Comparison of ENCODE assay signal across 8 mouse cellular contexts in genomic region chr9:106160426-106160825, GRCm38 (mm10). TPM values are rescaled to one million over a fixed set of nuclear protein-coding genes. Genes with fewer than 3 reads are reported as not detected.
A peak's percentile ranks its signal among the peaks of the same experiment; 100 is the strongest.
DNase-seq lines count a peak whose midpoint lies in the region; ATAC-seq and TF ChIP-seq lines count a peak whose summit lies in the region.

No protein-coding gene starts in this region.

- no peak for TF ChIP-seq CTCF in liver, adult 2 months (IDR thresholded peaks at IDR 0.05; ENCODE audit: low read depth, low read length)

- no peaks in the 10 kb centered on the region for H3K9me3 ChIP-seq in embryonic facial prominence, embryonic 13.5 days
- no peaks in the 10 kb centered on the region for H3K9me3 ChIP-seq in intestine, embryonic 16.5 days (ENCODE audit: control insufficient read depth, low read length)
- H3K9me3 ChIP-seq in neural tube, embryonic 12.5 days, result no peaks in the 10 kb centered on the region

- peaks cover 25% of the 10 kb centered on the region for H3K4me1 ChIP-seq in liver, adult 2 months (ENCODE audit: control insufficient read depth, insufficient read depth, low read length)
- peaks cover 9% of the 10 kb centered on the region; the same call in 1 of the 2 replicates for H3K4me1 ChIP-seq in embryonic facial prominence, embryonic 13.5 days
- 0 out of 2 replicates have a peak, but pooled peaks cover 3% of the 10 kb centered on the region for H3K4me1 ChIP-seq in intestine, embryonic 16.5 days (ENCODE audit: control insufficient read depth, insufficient read depth, low read length)
- 0 out of 2 replicates have a peak, but pooled peaks cover 10% of the 10 kb centered on the region for H3K4me1 ChIP-seq in neural tube, embryonic 12.5 days

- no peak for DNase-seq in liver, adult 2 months (ENCODE audit: extremely low read depth, low read depth, low spot score)
- DNase-seq in liver, result no peak
- DNase-seq in layer of hippocampus, postnatal 25 days (ENCODE audit: extremely low spot score in 1 of 2, low spot score in 1 of 2), result no peak
- DNase-seq in cerebellum, adult 18-20 months, result no peak
- DNase-seq in layer of hippocampus, postnatal 14 days (ENCODE audit: low spot score in 2 of 2), result no peak

- peaks cover 5% of the 10 kb centered on the region; the same call in 1 of the 2 replicates for H3K36me3 ChIP-seq in liver, adult 2 months (ENCODE audit: control insufficient read depth, insufficient read depth, low read length)
- no peaks in the 10 kb centered on the region for H3K36me3 ChIP-seq in embryonic facial prominence, embryonic 13.5 days
- H3K36me3 ChIP-seq in intestine, embryonic 16.5 days (ENCODE audit: control insufficient read depth, insufficient read depth, low read length), result no peaks in the 10 kb centered on the region
- H3K36me3 ChIP-seq in neural tube, embryonic 12.5 days, result no peaks in the 10 kb centered on the region

- no peaks in the 10 kb centered on the region for H3K27me3 ChIP-seq in liver, adult 2 months (ENCODE audit: control insufficient read depth, insufficient read depth, low read length)
- no peaks in the 10 kb centered on the region; the same call in 1 of the 2 replicates for H3K27me3 ChIP-seq in embryonic facial prominence, embryonic 13.5 days
- no peaks in the 10 kb centered on the region for H3K27me3 ChIP-seq in intestine, embryonic 16.5 days (replicated peaks; ENCODE audit: control insufficient read depth, insufficient read depth, low read length)
- no peaks in the 10 kb centered on the region for H3K27me3 ChIP-seq in neural tube, embryonic 12.5 days (replicated peaks)

- H3K4me2 ChIP-seq in embryonic facial prominence, embryonic 13.5 days, result peak overlapping the region; percentile 66
- peak overlapping the region; percentile 58 for H3K4me2 ChIP-seq in intestine, embryonic 16.5 days (ENCODE audit: low read depth, low read length)
- peak overlapping the region; percentile 57 for H3K4me2 ChIP-seq in neural tube, embryonic 12.5 days (replicated peaks)

- peak overlapping the region; percentile 85 for H3K9ac ChIP-seq in liver, adult 2 months (ENCODE audit: low read depth, low read length)
- H3K9ac ChIP-seq in embryonic facial prominence, embryonic 13.5 days, result peak overlapping the region; percentile 78; the same call in 1 of the 2 replicates
- H3K9ac ChIP-seq in intestine, embryonic 16.5 days (ENCODE audit: low read depth, low read length), result peak overlapping the region; percentile 68
- H3K9ac ChIP-seq in neural tube, embryonic 12.5 days, result 0 out of 2 replicates have a peak overlapping the region, but pooled peaks have one; percentile 49

- H3K27ac ChIP-seq in liver, adult 2 months (replicated peaks; ENCODE audit: insufficient read depth, low read depth, low read length), result peak overlapping the region; percentile 97
- no peak overlapping the region for H3K27ac ChIP-seq in embryonic facial prominence, embryonic 13.5 days
- peak overlapping the region; percentile 91 for H3K27ac ChIP-seq in intestine, embryonic 16.5 days (ENCODE audit: low read length)
- no peak overlapping the region for H3K27ac ChIP-seq in neural tube, embryonic 12.5 days

- no peak for TF ChIP-seq POLR2A in liver, adult 2 months (IDR thresholded peaks at IDR 0.05; ENCODE audit: extremely low read depth, insufficient read depth, low read length)

- no peak for ATAC-seq in embryonic facial prominence, embryonic 13.5 days (ENCODE audit: insufficient number of reproducible peaks, insufficient read depth, low FRiP score, low TSS enrichment, low read depth)
- no peak for ATAC-seq in intestine, embryonic 16.5 days
- ATAC-seq in neural tube, embryonic 12.5 days (ENCODE audit: low FRiP score, low read depth), result no peak

- H3K4me3 ChIP-seq in liver, adult 2 months (ENCODE audit: insufficient read depth, low read depth, low read length), result peak overlapping the region; percentile 60
- H3K4me3 ChIP-seq in embryonic facial prominence, embryonic 13.5 days, result peak overlapping the region; percentile 61
- peak overlapping the region; percentile 61 for H3K4me3 ChIP-seq in intestine, embryonic 16.5 days (ENCODE audit: low read length)
- peak overlapping the region; percentile 49 for H3K4me3 ChIP-seq in neural tube, embryonic 12.5 days

- WGBS in liver, adult 2 months, result 44% methylated on average over 5 of the region's 5 CpGs
- WGBS in embryonic facial prominence, embryonic 13.5 days, result 47% methylated on average over 5 of the region's 5 CpGs
- 44% methylated on average over 5 of the region's 5 CpGs for WGBS in intestine, embryonic 16.5 days
- 52% methylated on average over 5 of the region's 5 CpGs for WGBS in neural tube, embryonic 12.5 days

- H3K79me2 ChIP-seq in liver, adult 2 months (ENCODE audit: control insufficient read depth, insufficient read depth, low read length), result peaks cover 13% of the 10 kb centered on the region; the same call in 1 of the 2 replicates

RNA-seq across cellular contexts. Expression of gene Glyctk, which starts 2.5 kb away (rescaled TPM):
- total RNA-seq in liver, adult 2 months (2014; rRNA removed), result 104 and 136 TPM in 2 replicates
- 308 and 315 TPM in 2 replicates for polyA plus RNA-seq in liver, adult 2 months (2012; rRNA removed)
- 4.3 and 4.6 TPM in 2 replicates for polyA plus RNA-seq in embryonic facial prominence, embryonic 13.5 days (2015; fragmentation: Nextera tagmentation; extraction: Ambion mirVana)
- 8.6 and 10.8 TPM in 2 replicates for polyA plus RNA-seq in intestine, embryonic 16.5 days (2015; fragmentation: Nextera tagmentation; extraction: Ambion mirVana)
- polyA plus RNA-seq in neural tube, embryonic 12.5 days (2016; fragmentation: Nextera tagmentation; extraction: Ambion mirVana), result 5.4 and 6.2 TPM in 2 replicates
- 1 to 10 TPM; 3.1 to 3.3 TPM for total RNA-seq in layer of hippocampus, postnatal 25 days (2021)
- 1 to 10 TPM; 3.2 to 6.0 TPM for total RNA-seq in layer of hippocampus, postnatal 14 days (2021)

RNA-seq across cellular contexts. Expression of gene Wdr82, which starts 10.3 kb away (rescaled TPM):
- total RNA-seq in liver, adult 2 months (2014; rRNA removed), result 36.3 and 40.7 TPM in 2 replicates
- 23.6 and 25.9 TPM in 2 replicates for polyA plus RNA-seq in liver, adult 2 months (2012; rRNA removed)
- polyA plus RNA-seq in embryonic facial prominence, embryonic 13.5 days (2015; fragmentation: Nextera tagmentation; extraction: Ambion mirVana), result 28.4 and 30.3 TPM in 2 replicates
- 12.4 and 12.8 TPM in 2 replicates for polyA plus RNA-seq in intestine, embryonic 16.5 days (2015; fragmentation: Nextera tagmentation; extraction: Ambion mirVana)
- polyA plus RNA-seq in neural tube, embryonic 12.5 days (2016; fragmentation: Nextera tagmentation; extraction: Ambion mirVana), result 27.6 and 28.9 TPM in 2 replicates
- total RNA-seq in layer of hippocampus, postnatal 25 days (2021), result 100 to 1,000 TPM; 132 to 141 TPM
- 100 to 1,000 TPM; 138 to 146 TPM for total RNA-seq in layer of hippocampus, postnatal 14 days (2021)

RNA-seq across cellular contexts. Expression of gene Ppm1m, which starts 39.1 kb away (rescaled TPM):
- 12.4 and 13.7 TPM in 2 replicates for total RNA-seq in liver, adult 2 months (2014; rRNA removed)
- polyA plus RNA-seq in liver, adult 2 months (2012; rRNA removed), result 17.3 and 22.7 TPM in 2 replicates
- 49.3 and 49.5 TPM in 2 replicates for polyA plus RNA-seq in embryonic facial prominence, embryonic 13.5 days (2015; fragmentation: Nextera tagmentation; extraction: Ambion mirVana)
- polyA plus RNA-seq in intestine, embryonic 16.5 days (2015; fragmentation: Nextera tagmentation; extraction: Ambion mirVana), result 23.4 and 26.3 TPM in 2 replicates
- 32.1 and 32.9 TPM in 2 replicates for polyA plus RNA-seq in neural tube, embryonic 12.5 days (2016; fragmentation: Nextera tagmentation; extraction: Ambion mirVana)
- total RNA-seq in layer of hippocampus, postnatal 25 days (2021), result 10 to 100 TPM; 15.6 to 16.6 TPM
- total RNA-seq in layer of hippocampus, postnatal 14 days (2021), result 10 to 100 TPM; 15.4 to 15.8 TPM

RNA-seq across cellular contexts. Expression of gene Twf2, which starts 42.5 kb away (rescaled TPM):
- total RNA-seq in liver, adult 2 months (2014; rRNA removed), result 4.9 and 6.2 TPM in 2 replicates
- polyA plus RNA-seq in liver, adult 2 months (2012; rRNA removed), result 4.5 and 4.7 TPM in 2 replicates
- 60.5 and 65.9 TPM in 2 replicates for polyA plus RNA-seq in embryonic facial prominence, embryonic 13.5 days (2015; fragmentation: Nextera tagmentation; extraction: Ambion mirVana)
- 48.6 and 50.0 TPM in 2 replicates for polyA plus RNA-seq in intestine, embryonic 16.5 days (2015; fragmentation: Nextera tagmentation; extraction: Ambion mirVana)
- 60.9 and 61.6 TPM in 2 replicates for polyA plus RNA-seq in neural tube, embryonic 12.5 days (2016; fragmentation: Nextera tagmentation; extraction: Ambion mirVana)
- 10 to 100 TPM; 52.3 to 57.2 TPM for total RNA-seq in layer of hippocampus, postnatal 25 days (2021)
- total RNA-seq in layer of hippocampus, postnatal 14 days (2021), result 10 to 100 TPM; 49.2 to 49.7 TPM

Comparison
In these comparisons a context has a peak if more than half of its experiments do, and no peak if none do; other contexts are left out.
1. H3K27ac ChIP-seq: peak in liver, adult 2 months (single experiment) and intestine, embryonic 16.5 days (single experiment); none in embryonic facial prominence, embryonic 13.5 days (single experiment) and neural tube, embryonic 12.5 days (single experiment).
2. RNA of gene Glyctk, which starts 2.5 kb away (polyA plus RNA-seq): 308 to 315 TPM in liver, adult 2 months; 8.6 to 10.8 TPM in intestine, embryonic 16.5 days, 5.4 to 6.2 TPM in neural tube, embryonic 12.5 days and 4.3 to 4.6 TPM in embryonic facial prominence, embryonic 13.5 days; every median in the first group is over 10 times any median in the second.
3. Peak in every context shown above with its lines, with median percentiles within 50 percentile points of each other: H3K4me3 ChIP-seq, H3K9ac ChIP-seq and H3K4me2 ChIP-seq.